Mouse (Mus musculus) ES-E14 (cell line): ENCODE data around the gene Baz2b.

ENCODE experiments used
- CHD2 ChIP-seq: IDR thresholded peaks from 2 replicates; pipeline ENCODE4 v1.6.1; 2014; ENCODE audit warnings: mild to moderate bottlenecking, low read depth, low read length, inconsistent platforms
- HCFC1 ChIP-seq: IDR thresholded peaks from 2 replicates; pipeline ENCODE4 v1.6.1; 2012; ENCODE audit warnings: low read length, inconsistent platforms, borderline replicate concordance; ENCODE audit not compliant: insufficient read depth

DNA sequence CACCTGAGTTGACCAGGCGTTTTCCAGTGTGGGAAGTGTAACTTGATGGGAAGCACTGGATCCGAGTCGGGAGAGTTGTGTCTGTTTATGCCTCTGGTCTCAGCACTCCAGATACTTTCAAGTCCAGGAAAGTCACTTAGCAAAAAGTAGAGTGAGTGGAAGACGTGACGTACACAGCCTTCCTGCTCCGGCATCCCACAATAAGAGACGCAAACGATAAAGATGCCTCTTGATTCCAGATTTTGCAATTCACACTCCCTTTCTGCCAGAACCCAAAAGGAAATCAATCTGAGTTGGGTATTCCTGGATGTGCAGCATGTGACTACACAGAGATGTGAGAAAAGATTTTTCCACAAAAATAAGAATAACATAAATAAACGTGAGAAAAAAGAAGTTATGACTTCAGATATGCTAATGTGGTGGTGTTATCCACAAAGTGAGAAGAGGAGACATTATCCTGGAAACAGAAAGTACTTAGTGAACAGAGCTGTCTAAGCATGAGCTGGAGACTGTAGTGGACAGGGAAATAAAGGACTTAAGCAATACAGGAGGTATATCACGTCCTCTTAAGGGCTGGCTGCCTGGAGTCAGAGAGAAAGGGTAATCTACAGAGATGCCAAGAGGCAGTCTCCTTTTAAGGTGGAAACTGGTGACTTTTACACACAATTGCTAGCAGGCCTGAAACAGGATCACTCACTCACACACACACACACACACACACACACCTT lies 154.7 kb downstream of the Baz2b start:
- TF ChIP-seq CHD2 (no peak), HCFC1 (no peak)
